Mouse (Mus musculus) kidney, postnatal 14 days (tissue): ENCODE data around the gene Tmem217.
"Not testable (repeated sequence)": the region's sequence is repeated elsewhere in the genome, so short reads cannot be mapped to it uniquely, and the experiment has no call there.

Experiments used
- DNase-seq: peaks from one replicate; pipeline ENCODE4 v3.0.0; 2022; ENCODE audit warnings: mixed read lengths

Tmem217 gene

DNA sequence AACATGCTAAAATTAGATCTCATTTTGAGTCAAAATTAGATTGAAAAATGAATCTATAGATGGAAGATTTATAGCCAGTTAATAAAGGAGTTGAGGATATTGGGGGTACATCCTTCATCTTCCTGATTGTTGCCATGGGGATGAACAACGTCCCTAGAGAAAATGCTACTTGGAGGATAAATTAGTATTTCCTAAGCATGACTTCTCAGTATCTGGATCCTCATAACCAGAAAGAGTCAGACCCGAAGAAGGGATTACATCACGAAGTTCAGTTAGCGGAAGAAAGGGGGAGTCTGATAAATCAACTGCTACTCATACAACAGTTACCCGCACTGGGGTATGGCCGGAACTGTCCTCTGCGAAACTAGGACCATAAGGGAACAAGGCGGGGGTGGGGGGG is 3.2 kb downstream of the Tmem217 start:
- no peak for DNase-seq

DNA sequence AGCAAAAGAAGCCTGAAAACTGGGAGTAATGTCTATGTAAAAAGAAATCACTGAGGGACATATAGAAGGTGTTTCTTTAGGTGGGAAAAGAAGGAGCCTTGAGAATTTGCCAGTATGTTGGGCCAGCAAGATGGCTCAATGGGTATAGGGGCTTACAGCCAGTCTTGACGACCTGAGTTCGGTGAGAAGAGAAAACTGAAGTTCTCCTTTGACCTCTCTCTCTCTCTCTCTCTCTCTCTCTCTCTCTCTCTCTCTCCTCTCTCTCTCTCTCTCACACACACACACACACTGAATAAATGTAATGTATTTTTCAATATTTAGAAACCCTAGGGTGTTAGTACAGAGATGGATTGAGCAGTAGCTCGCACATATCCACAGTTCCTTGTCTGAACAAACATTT is 3.7 kb downstream of the Tmem217 start:
- DNase-seq = no peak

DNA sequence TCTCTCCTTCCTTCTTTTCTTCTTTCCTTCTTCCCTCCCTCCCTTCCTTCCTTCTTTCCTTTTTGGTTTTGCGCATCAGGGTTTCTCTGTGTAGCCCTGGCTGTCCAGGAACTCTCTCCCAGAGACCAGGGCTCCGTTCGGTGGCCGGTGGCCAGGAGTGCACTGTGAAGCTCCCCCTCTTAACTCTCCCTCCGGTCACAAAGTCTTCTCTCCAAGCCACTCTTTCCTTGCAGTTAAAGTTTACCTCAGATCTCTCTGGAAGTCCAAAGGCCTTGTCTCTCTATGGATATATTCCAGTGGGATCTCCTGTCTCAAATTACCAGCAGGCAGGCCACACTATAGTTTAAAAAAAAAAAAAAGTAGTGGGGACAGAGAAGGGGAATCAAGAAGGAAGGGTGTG is 6.9 kb downstream of the Tmem217 start:
- DNase-seq = peak; percentile 54

DNA sequence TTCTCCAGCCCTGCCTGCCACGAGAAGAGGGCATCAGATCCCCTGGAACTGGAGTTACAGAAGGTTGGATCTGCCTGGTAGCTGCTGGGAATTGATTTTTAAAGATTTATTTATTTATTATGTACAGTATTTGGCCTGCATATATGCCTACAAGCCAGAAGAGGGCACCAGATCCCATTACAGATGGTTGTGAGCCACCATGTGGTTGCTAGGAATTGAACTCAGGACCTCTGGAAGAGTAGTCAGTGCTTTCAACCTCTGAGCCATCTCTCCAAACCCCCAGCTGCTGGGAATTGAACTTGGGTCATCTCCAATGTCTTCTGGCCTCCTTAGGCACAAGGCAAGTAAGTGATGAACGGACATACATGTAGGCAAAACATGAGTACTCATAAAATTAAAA is 8.1 kb downstream of the Tmem217 start:
- DNase-seq = no peak

DNA sequence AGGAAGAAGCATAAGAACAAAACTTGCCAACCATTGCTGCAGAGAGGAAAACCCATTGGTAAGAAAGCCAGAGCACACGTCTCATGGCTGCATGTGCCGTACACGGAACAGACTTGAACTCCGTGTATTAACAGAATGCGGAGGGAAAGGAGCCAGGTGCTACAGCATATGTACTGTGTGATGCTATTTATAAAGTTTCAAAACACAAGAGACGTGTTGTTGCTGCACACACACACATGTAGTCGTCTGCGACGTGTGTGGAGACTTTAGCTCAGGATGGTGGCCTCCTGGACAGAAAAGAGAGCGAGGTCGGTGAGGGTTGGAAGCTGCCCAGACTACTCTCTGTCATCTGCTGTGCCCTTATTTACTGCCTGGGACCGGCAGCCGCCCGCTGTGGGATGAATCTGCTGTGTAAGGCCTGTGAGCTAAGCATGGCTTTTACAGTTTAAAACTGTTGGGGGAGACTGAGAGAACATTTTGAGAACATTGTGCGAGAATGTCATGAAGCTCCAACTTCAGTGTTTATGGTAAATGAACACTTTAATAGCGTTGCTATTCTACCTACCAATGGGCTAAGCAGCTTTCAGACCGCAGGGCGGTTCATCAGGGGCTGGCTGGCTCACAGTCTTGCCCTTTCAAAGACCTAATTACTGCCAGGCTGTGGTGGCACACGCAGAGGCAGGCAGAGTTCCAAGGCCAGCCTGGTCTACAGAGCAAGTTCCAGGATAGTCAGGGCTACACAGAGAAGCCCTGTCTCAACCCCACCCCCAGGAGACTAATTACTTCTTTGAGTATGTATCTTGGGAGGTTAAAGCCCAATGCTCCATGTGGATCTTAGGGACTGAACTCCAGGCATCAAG is 9.1 kb downstream of the Tmem217 start:
- DNase-seq = no peak

DNA sequence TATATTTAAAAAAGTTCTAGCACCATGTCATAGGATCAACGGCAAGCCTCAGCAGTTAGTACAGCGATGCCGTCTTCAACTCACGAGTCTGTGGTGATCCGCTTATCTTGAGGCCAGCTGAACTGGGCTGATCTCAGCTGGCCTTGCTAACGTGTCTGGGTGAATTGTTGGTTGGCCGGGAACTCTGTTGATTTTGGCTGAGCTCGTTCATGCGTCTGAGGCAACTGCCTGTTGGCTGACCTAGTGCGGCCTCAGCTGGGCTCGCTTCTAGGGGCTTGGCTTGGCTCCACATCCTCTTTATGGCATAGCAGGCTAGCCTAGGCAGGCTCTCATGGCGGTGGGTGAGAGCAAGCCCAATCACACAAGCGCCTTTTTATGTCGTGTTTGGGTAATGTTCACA is 10.8 kb downstream of the Tmem217 start:
- peak; percentile 88 for DNase-seq

DNA sequence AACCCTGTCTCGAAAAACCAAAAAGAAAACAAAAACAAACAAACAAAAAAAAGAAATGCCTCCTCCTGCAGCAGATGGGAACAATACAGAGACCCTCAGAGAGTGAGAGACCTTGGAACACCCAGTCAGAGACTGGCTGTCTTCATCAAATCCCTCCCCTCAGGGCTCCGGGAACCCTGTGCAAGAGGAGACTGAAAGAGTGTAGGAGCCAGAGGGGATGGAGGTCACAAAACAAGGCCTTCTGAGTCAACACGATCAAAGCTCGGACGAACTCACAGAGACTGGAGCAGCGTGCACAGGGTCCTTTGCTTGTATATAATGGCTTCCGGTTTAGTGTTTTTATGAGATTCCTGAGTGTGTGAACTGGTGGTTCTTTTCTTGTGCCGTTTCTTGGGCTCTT is 11.8 kb downstream of the Tmem217 start:
- no peak for DNase-seq

DNA sequence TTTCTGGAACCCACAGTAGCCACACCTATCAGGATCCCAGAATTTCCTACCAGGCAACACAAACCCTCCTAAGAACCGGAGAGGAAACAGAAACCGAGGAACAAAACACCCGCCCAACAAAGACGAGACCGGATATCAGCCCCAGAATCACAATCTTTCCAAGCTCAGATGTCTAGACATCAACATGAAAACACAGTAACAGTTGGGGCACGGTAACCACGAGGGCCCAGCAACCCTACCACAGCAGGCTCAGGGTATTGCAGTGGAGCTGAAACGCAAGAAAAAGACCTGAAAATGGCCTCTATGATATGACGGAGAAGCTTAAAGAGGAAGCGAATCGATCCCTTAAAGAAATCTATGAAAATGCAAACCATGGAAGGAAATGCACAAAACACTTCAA is 18.3 kb downstream of the Tmem217 start:
- DNase-seq = no peak

DNA sequence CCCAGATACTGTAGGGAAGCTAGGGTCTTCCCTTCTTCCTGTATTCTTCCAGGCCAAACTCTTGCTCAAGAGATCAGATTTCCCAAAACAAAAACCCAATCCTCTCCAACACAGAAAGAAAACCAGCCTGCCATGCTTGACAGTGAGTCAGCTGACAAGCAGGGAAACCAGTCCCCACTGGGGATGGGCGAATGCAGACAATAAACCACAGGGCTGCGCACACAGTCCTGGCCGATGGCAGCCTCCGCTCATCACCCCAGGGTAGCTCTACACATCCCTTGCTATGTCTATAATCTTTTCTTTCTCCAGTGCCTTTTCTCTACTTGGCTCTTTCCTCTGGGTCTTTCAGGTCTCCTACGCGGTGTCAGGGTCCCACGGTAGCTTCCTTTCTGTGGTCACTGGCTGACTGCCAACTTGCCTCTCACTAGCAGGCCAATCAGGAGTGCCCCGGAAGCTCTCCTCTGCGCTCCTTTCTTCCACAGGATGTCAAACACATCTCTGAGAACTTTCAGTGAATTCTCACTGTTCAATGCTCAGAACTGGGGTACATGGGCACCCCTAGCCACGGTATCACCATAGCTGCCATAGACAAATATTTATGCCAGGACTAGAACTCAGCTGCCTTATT is 20.3 kb downstream of the Tmem217 start:
- DNase-seq = no peak

DNA sequence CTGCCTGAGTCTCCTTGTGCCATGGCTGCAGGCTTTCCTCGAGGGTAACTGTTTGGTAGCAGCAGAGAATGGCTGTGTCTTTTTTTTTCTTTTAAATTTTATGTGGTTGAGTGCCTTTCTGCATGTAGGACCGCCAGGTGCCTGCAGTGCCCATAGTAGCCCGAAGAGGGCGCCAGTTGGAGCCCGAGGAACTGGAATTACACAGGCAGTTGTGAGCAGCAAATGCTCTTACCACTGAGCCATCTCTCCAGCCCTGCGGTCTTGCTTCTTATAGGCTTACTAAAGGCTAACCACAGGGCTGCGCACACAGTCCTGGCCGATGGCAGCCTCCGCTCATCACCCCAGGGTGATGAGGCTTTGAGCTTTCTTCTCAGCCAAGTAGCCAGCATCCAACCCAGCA is 20.9 kb downstream of the Tmem217 start:
- DNase-seq = no peak

DNA sequence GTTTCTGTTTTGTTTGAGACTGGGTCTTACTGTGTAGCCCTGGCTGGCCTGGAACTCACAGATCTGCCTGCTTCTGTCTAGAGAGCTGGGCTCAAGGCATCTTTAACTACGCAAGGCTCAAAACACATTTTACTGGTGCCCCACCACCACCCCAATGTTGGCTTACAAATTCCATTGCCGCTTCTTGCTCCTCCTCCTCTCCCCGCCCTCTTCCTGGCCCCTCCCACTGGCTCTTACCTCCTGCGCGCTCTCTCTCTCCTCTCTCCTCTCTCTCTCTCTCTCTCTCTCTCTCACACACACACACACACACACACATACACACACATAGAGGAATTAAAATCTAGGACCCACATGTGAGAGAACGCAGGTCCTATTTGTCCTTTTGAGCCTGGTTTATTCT is 21.7 kb downstream of the Tmem217 start:
- no peak for DNase-seq

DNA sequence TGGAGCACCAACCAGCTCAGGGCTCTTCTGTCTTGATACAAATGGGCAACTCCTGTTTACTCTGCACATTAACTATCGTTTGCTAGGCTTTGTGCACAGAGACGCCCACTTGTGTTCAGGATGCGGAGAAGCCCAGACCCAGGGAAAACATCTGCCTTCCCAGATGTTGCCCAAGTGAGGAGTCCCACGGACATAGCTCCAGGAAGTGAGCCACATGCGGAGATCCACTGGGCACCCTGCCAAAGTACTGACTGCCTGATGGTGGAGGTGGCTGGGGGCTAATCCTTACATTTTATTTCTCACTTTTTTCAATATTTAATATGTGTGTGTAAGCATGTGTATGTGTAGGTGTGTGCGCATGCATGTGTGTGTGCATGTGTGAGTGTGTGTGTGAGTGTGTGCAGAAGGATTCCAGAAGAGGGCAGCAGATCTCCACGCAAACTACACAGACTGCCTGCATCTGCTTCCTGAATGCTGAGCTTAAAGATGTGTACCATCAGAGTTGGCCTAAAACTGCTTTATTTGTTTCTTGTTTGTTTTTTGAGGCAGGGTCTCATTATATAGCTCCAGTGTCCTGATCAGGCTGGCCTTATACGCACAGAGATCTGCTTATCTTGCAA is 23.5 kb downstream of the Tmem217 start:
- peak; percentile 18 for DNase-seq

DNA sequence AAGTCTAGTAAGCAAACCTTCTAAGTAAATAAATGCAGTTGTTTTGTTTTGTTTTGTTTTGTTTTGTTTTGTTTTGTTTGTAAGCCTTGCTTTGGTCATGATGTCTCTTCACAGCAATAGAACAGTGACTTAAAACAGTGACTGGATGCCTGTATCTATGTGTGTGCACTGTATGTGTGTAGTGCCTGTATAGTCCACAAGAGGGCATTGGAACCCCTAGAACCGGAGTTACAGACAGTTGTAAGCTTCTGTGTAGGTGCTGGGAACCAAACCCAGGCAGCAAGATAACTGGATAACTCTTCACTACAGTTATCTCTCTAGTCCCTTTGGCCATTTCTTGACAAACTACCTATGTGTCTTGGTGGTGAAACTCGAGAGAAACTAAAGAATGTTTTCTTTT is 26.6 kb downstream of the Tmem217 start:
- DNase-seq = no peak

DNA sequence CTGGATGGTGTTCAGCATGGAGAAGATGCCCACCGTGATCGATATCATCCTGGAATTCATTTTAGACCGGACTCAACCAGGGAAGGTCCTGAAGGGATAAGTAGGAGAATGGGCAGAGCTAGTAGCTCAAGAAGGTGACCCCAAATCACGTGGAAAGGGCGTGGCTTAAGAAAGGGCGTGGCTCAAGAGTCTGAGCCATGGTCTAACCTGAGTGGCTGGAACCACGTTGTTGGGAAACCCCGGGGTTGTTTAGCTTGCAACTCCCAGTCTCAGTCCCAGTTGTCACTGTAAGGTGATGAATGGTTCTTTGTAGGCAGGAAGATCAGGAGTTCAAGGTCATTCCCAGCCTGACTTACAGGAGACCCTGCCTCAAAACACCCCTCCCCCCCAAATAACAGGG is 32.5 kb downstream of the Tmem217 start:
- DNase-seq = no peak

DNA sequence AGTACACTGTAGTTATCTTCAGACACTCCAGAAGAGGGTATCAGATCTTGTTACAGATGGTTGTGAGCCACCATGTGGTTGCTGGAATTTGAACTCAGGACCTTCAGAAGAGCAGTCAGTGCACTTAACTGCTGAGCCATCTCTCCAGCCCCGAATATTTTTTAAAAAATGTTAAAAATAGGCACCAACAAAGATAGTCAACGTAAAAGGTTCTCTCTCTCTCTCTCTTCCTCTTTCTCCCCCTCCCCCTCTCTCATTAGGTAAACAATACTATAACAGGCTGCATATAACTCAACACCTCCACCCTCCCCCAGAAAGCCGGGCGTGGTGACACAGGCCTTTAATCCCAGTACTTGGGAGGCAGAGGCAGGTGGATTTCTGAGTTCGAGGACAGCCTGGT is 33.5 kb downstream of the Tmem217 start:
- DNase-seq = not testable (repeated sequence)

DNA sequence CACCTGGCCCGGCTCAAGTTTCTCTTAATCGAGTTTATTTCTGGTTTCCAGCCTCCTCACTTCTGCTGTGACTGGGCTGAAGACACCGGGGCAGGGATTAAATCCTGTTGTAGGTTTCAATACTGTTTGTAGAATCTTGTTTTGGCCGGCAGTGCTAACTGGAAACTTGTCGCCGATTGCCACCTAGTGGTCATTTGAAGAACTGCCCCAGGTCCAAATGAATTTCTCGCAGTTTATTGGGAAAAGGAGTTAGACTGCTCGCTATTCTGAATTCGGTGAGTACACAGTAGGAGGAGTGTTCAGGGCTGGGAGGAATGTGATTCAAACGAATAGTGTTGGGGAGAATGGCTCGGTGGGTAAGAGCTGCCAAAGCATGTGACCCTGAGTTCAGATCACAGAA is 37.8 kb downstream of the Tmem217 start:
- peak; percentile 86 for DNase-seq

DNA sequence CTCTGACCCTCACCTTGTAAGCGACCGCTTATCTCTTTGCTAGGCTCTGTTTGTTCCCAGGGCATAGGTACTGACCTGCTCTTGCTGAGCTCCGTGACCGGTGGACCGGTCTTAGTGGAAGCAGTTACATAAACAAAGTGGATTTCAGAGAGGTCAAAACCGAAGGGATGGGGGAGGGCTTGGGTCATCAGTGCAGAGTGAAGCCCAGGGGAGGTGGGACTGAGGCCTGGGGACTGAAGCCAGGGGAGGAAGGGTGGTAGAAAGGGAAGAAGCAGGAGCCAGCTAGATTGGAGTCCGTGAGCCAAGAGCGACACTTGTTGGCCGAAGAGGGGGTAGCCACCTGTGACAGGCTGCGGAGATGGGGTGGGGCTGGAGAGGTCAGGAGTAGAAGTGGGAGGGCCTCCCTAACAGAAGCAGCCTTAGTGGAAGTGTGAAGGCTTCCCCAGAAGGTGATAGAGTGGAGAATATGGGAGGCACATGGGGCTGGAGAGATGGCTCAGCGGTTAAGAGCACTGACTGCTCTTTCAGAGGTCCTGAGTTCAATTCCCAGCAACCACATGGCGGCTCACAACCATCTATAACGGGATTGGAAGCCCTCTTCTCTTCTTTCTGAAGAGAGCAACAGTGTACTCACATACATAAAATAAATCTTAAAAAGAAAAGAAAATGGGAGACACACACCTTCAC is 39.0 kb downstream of the Tmem217 start:
- peak; percentile 76 for DNase-seq

DNA sequence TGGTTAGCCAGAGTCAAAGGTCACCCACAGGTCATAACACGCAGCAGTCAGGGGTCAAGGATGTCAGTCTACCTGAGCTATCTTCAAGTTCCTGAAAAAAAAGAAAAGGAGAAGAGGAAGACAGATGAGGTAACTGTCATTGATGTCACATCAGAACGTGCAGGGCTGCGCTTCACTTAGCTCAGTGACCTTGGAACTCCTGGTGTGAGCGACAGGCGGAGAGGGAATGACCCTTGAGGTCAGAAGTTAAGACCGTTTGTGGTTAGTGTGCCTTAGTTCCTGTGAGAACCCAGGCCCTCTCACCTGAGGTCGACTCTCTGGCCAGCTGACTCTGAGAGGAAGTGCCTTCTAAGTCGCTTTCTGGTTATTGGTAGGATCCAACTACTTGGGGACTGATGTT is 41.5 kb downstream of the Tmem217 start:
- DNase-seq = no peak

DNA sequence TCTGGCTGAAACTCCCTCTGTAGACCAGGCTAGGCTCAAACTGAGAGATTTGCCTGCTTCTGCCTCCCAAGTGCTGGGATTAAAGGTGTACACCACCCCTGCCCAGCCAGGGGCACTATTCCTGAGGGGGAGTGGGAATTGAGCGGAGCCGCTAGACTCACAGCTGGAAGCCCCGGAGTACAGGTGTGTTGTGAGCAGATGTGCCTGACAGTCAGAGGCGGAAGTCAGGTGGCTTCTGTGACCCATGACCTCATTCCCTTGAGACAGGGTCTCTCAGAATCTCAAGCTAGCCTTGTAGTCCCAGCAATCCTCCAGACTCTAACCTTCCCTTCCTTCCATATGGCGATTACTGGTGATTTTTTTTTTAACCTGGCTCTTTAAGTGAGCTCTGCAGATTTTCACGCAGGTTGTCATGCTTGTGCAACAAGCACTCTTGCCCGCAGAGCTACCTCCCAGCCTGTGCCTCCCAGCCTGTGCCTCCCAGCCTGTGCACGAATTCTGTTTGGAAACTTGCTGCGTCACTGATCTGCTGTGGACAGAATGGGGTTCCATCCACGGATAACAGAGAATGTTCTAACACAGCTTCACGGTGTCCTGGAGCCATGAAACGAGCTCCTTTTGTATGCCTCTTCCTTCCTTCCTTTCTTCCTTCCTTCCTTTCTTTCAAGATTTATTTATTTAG is 43.1 kb downstream of the Tmem217 start:
- no peak for DNase-seq

DNA sequence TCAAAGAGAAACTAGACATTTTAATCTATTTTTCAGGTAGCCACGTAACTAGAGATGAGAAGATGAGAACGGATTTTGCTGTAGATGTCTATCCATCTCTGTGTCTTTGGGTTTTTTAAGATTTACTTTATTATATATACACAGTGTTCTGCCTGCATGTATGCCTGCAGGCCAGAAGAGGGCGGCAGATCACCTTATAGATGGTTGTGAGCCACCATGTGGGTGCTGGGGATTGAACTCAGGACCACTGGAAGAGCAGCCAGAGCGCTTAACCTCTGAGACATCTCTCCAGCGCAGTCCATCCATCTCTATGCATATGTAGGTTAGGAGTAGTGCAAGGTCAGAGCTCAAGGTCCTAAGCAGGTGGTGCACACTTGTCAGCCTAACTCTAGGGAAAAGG is 48.5 kb downstream of the Tmem217 start:
- no peak for DNase-seq

DNA sequence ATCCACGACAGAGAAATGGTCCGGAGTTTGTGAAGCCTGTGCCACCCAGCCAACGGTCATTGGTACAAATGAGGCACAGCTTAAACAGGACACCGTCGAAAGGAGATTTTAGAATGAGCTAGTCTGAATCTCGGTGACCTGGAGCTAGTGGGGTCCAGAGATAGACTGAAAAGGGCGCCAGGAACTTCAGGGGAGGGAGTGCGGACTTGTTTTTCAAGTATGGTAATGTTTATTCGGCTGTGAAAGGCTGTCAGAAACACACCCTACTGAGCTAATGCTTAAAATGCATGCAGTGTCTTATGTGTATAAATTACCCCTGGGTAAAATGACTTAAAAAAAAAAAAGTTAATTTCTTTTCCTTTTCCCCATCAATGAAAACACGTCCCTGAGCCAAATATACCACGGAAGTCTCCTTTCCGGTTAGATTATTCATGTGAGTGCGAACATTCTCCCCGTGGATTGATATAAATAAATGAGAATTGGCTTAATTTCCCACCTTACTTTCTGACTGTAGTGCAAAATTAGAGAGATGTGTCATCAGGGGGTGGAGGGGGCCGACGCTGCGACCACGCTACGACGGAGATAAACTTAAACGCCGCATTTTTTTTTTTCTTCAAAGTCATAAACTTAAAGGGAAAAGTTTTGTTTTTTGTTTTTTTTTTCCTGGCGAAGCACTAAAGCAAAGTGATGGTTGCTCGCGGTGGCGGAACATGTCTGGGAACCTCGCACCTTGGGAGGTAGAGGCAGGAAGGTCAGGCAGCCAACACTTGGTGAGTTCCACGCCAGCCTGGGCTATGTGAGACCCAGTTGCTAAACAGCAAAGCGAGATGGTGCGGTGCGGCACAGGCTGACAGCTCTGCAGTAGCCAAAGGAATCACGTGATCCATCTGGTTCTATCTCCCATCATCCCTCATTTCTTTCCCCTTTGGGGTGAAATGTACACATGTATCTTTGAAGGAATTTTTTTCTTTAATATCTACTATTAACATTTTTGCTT is 49.2 kb downstream of the Tmem217 start:
- DNase-seq = no peak
